Mouse (Mus musculus): ENCODE results near the gene Usp54.

DNA sequence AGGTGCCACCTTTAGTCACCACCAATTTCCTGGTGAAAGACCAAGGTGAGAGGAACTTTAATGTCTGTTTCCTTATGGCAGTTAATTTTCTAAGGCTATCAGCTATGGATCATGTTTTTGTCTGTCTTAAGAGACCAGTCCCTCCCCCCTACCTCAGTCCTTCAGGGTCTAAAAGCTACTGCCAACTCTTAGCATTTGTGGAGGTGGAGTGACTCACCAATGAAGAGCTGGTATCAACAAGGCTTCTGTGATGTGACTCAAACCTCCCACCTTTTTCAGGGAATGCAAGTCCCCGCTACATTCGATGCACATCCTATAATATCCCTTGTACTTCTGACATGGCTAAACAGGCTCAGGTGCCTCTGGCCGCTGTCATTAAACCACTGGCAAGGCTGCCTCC lies 45.7 kb upstream of the Usp54 start:
- no peak for TF ChIP-seq EP300 (IDR thresholded peaks at IDR 0.05; ENCODE audit: low read depth)
- no peak for TF ChIP-seq CTCF (IDR thresholded peaks at IDR 0.05; ENCODE audit: low read depth)
